Mouse (Mus musculus) kidney, postnatal 0 days (tissue): ENCODE measurements around the gene Mroh7. TPM values are rescaled to one million over a fixed set of nuclear protein-coding genes. Genes with fewer than 3 reads are reported as not detected.
"Not testable (repeated sequence)": the region's sequence is repeated elsewhere in the genome, so short reads cannot be mapped to it uniquely, and the experiment has no call there.

Experiments used
- ATAC-seq: fragments of 200-750 bp; cut with Nextera tagmentation; replicated peaks from 2 replicates; pipeline ENCODE4 v1.8.0; 2017; ENCODE audit warnings: low read depth, moderate number of reproducible peaks, moderate TSS enrichment, moderate library complexity; ENCODE audit not compliant: low FRiP score
- DNase-seq: peaks from one replicate; pipeline ENCODE4 v3.0.0-alpha.2; 2016; ENCODE audit warnings: low spot score
- H3K27ac ChIP-seq: fragments of 300-500 bp; sonication (generic); 2 replicates; pipeline ENCODE4 v1.5.1; 2014; ENCODE audit warnings: mild to moderate bottlenecking
- H3K27me3 ChIP-seq: fragments of 300-500 bp; sonication (generic); 2 replicates; pipeline ENCODE4 v1.6.1; 2014; ENCODE audit warnings: low read length, mixed read lengths; ENCODE audit not compliant: insufficient read depth
- H3K36me3 ChIP-seq: fragments of 300-500 bp; sonication (generic); 2 replicates; pipeline ENCODE4 v1.6.1; 2014; ENCODE audit warnings: low read length, mixed read lengths; ENCODE audit not compliant: insufficient read depth
- H3K4me1 ChIP-seq: fragments of 300-500 bp; sonication (generic); replicated peaks from 2 replicates; pipeline ENCODE4 v1.6.1; 2014; ENCODE audit warnings: antibody characterized with exemption, low read length, mixed read lengths; ENCODE audit not compliant: insufficient read depth
- H3K4me2 ChIP-seq: fragments of 300-500 bp; sonication (generic); 2 replicates; pipeline ENCODE4 v1.6.1; 2014; ENCODE audit warnings: mild to moderate bottlenecking, low read length, moderate library complexity, mixed read lengths
- H3K4me3 ChIP-seq: fragments of 300-500 bp; sonication (generic); replicated peaks from 2 replicates; pipeline ENCODE4 v1.5.1; 2014; ENCODE audit warnings: low read depth, low read length
- H3K9ac ChIP-seq: fragments of 300-500 bp; sonication (generic); 2 replicates; pipeline ENCODE4 v1.6.1; 2014; ENCODE audit warnings: low read depth, low read length
- H3K9me3 ChIP-seq: fragments of 300-500 bp; sonication (generic); replicated peaks from 2 replicates; pipeline ENCODE4 v1.6.1; 2016; ENCODE audit warnings: low read length, inconsistent platforms, mixed read lengths
- CTCF ChIP-seq: IDR thresholded peaks from 2 replicates; pipeline ENCODE4 v1.5.1; 2016; ENCODE audit warnings: antibody characterized with exemption, low read depth, mild to moderate bottlenecking, moderate library complexity
- WGBS: fragments of 180-500 bp; shearing (Covaris S2); extraction: QIAGEN DNeasy Blood & Tissue Kit; methylation state at CpG from one replicate; pipeline ENCODE4 v1.1.7; 2014; 5-methylcytosine and 5-hydroxymethylcytosine counted together
- polyA plus RNA-seq: library from polyadenylated mRNA; unstranded; fragments of >200 nt; fragmentation: Nextera tagmentation; extraction: Ambion mirVana; gene quantifications from 2 replicates; pipeline ENCODE4 v1.2.1, GENCODE M21; 2015

Mroh7 gene
- polyA plus RNA-seq, 1 experiment from 2014 or later, result 0.58 TPM

DNA sequence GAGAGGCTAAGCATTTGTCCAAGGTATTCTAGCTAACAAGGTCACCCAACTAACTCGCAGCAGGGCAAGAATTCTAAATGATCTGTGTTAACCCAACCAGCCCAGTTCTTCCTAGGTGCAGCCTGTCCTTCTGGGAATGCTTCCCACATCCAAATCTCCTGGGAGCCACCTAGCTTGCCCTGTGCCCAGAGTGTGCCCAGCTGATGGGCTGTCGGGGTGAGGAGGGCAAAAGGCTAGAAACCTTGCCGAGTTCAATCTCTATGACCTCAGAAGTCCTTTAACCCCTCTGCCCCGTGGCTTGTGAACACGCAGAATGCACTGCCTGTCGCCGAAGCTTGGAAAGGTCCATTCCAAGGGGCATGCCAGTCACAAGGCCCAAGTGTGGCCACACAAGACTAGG lies 33.4 kb upstream of the Mroh7 start:
- no peak for ATAC-seq
- DNase-seq, result no peak
- no peak overlapping the region for H3K9ac ChIP-seq
- no peaks in the 10 kb centered on the region for H3K9me3 ChIP-seq
- no peaks in the 10 kb centered on the region for H3K27me3 ChIP-seq
- WGBS, result 67% methylated on average over 7 of the region's 7 CpGs
- H3K27ac ChIP-seq, result no peak overlapping the region
- no peak for TF ChIP-seq CTCF
- H3K4me1 ChIP-seq, result no peaks in the 10 kb centered on the region
- no peaks in the 10 kb centered on the region for H3K36me3 ChIP-seq
- no peak overlapping the region for H3K4me3 ChIP-seq
- no peak overlapping the region for H3K4me2 ChIP-seq

DNA sequence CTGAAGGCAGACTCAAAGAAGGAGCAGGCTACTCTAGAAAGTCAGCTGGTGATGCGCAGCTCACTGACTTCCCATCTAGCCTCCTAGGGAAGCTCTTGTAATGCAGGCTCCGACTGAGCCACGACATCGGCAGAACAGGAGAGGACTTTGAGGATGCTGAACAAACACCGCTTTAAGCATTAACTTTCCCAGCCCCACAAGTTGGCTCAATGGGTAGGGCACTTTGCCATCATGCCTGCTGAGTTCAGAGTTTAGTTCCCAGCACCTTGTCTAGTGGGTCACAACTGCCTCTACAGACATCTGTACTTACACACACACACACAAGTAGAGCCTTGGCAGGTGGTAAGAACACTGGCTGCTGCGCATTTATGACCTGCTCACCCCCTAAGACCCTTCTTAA lies 21.0 kb upstream of the Mroh7 start:
- Histone ChIP-seq H3K9me3 (no peaks in the 10 kb centered on the region), H3K27me3 (no peaks in the 10 kb centered on the region), H3K4me3 (no peak overlapping the region), H3K4me2 (no peak overlapping the region), H3K36me3 (no peaks in the 10 kb centered on the region), H3K9ac (no peak overlapping the region), H3K27ac (no peak overlapping the region), H3K4me1 (no peaks in the 10 kb centered on the region)
- TF ChIP-seq CTCF, result no peak
- ATAC-seq (no peak), DNase-seq (no peak)
- WGBS, result 93% methylated on average over 6 of the region's 6 CpGs

DNA sequence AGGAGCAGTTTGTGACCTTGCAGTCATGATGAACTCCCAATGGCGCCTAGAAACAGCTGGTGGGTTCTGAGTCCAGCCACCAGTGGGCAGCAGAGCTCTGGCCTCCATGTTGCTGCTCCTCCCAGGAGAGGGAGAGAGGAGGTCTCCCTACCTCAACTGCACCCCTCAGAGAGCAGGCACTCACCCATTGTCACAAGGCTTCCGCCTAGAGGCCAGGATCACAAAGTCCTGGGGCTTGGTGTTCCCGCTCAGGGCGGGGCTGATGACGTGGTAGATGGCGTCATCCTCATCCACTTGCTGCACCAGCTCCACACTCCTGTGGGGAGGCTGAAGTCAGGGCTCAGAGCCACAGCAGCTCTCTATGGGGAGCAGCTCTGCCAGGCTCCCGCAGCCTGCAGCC lies 19.0 kb upstream of the Mroh7 start:
- no peaks in the 10 kb centered on the region for H3K27me3 ChIP-seq
- no peak overlapping the region for H3K4me3 ChIP-seq
- no peak overlapping the region for H3K9ac ChIP-seq
- ATAC-seq, result peak; percentile 89
- WGBS, result 8% methylated on average over 7 of the region's 7 CpGs
- H3K9me3 ChIP-seq, result no peaks in the 10 kb centered on the region
- H3K4me1 ChIP-seq, result no peaks in the 10 kb centered on the region
- DNase-seq, result peak; percentile 86
- H3K4me2 ChIP-seq, result peak overlapping the region; percentile 38; the same call in 1 of the 2 replicates
- H3K27ac ChIP-seq, result no peak overlapping the region
- no peaks in the 10 kb centered on the region for H3K36me3 ChIP-seq
- peak; percentile 96 for TF ChIP-seq CTCF

DNA sequence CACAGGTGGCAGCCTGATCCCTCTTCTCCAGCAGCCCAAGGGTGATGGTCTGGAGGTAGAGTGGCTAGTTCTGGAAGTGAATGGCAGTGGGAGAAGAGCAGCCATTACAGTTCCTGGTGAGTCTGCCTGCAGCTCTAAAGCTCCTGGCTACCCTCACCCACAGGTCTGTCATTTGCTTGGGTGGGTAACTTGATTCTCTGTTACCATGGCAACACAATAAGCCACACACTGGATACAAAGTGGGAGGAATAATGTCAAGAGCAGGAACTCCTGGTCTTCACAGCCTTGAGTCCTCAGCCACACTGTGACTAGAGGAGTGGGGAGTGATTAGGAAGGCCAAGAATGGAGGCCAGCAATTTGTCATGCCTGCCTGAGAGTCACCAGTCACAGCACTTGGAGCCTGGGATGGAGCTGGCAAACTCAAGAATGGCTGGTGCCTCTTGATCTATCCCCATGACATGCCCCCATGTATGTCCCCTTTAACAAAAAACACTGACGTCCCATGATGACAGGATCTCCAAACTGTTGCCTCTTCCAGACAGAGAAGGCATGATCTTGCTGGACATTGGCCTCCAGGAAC lies 16.4 kb upstream of the Mroh7 start:
- peak; percentile 37 for DNase-seq
- Histone ChIP-seq H3K36me3 (no peaks in the 10 kb centered on the region), H3K4me2 (no peak overlapping the region), H3K27ac (no peak overlapping the region), H3K4me3 (no peak overlapping the region), H3K4me1 (no peaks in the 10 kb centered on the region), H3K27me3 (no peaks in the 10 kb centered on the region), H3K9me3 (no peaks in the 10 kb centered on the region), H3K9ac (no peak overlapping the region)
- no peak for ATAC-seq
- no peak for TF ChIP-seq CTCF
- WGBS, result 53% methylated on average over 1 of the region's 1 CpGs

DNA sequence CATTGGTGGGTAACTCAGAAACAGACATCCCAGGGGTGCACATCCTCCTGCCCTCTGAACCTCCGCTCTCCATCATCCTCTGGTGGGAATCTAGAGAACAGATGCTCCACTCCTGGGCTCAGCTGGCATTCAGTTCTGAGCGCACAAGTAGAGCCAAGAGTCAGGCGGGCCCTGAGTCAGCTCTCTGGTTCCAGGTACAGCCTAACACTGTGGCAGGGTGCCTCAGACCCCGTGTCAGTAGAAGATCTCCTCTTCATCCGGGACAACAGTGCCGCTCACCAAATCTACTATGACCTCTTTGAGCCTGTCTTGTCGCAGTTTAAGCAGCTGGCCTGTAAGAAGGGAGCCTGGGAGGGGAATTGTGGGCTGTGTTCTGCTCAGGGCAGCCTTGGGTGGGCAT lies 15.1 kb upstream of the Mroh7 start:
- no peak for TF ChIP-seq CTCF
- Histone ChIP-seq H3K27me3 (no peaks in the 10 kb centered on the region), H3K9ac (no peak overlapping the region), H3K4me3 (no peak overlapping the region), H3K4me2 (no peak overlapping the region), H3K9me3 (no peaks in the 10 kb centered on the region), H3K27ac (no peak overlapping the region), H3K4me1 (no peaks in the 10 kb centered on the region), H3K36me3 (no peaks in the 10 kb centered on the region)
- ATAC-seq (no peak), DNase-seq (no peak)
- 79% methylated on average over 7 of the region's 7 CpGs for WGBS

DNA sequence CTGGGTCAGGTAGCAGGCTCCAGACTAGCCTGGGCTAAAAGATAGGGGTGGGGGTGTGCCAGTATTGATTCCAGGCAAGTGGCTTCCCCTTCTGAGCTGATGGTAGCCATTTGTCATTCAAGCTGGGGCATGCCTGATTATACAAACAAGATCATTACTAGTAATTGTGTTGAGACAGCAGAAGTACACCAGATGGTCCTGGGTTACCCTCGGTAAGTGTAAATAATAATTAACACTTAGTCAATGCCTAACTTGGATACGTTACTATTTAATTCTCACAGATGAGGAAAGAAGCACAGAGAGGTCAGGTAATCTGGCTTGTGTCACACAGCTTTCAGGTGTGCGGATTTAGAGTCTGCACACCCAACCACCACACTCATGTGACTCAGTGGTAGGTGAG lies 7.2 kb upstream of the Mroh7 start:
- Histone ChIP-seq H3K27ac (no peak overlapping the region), H3K36me3 (no peaks in the 10 kb centered on the region), H3K4me2 (no peak overlapping the region), H3K4me1 (no peaks in the 10 kb centered on the region), H3K27me3 (no peaks in the 10 kb centered on the region), H3K4me3 (no peak overlapping the region), H3K9ac (no peak overlapping the region), H3K9me3 (no peaks in the 10 kb centered on the region)
- no peak for TF ChIP-seq CTCF
- ATAC-seq (peak; percentile 59; the same call in 1 of the 2 replicates), DNase-seq (peak; percentile 11)
- WGBS, result 57% methylated on average over 3 of the region's 3 CpGs

DNA sequence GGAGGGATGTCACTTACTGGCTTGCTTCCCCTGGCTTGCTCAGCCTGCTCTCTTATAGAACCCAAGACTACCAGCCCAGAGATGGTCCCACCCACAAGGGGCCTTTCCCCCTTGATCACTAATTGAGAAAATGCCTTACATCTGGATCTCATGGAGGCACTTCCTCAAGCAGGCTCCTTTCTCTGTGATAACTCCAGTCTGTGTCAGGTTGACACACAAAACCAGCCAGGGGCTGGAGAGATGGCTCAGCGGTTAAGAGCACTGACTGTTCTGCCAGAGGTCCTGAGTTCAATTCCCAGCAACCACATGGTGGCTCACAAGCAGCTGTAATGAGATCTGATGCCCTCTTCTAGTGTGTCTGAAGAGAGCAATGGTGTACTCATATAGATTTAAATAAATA lies 6.2 kb upstream of the Mroh7 start:
- H3K4me3 ChIP-seq, H3K4me1 ChIP-seq, DNase-seq, H3K36me3 ChIP-seq, H3K4me2 ChIP-seq, H3K9ac ChIP-seq, ATAC-seq, H3K27ac ChIP-seq, H3K9me3 ChIP-seq, H3K27me3 ChIP-seq: not testable (repeated sequence)
- 87% methylated on average over 1 of the region's 1 CpGs for WGBS
